Mouse (Mus musculus): ENCODE measurements around the gene Kcnh1.

The Kcnh1 gene

DNA sequence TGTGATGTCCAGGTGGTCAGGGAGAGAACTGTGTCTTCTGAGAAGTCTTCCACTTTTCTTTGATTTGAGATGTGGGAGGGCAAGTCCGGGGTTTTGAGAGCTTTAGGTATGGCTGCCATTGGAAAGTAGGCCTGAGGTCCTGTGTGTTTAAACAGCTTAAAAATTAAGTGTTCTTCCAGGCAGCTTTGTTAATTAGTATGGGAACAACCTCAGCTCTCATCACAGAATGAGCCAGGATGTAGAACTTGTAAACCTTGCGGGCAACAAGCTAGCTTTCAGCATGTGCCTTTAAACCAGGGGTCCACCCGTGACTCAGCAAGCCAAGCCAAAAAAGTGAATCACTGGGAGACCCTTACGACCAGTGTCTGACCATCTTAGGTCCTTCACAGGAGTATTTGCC is 214.6 kb downstream of the Kcnh1 start:
- no peak for DNase-seq (ENCODE audit: low spot score in 2 of 2)

DNA sequence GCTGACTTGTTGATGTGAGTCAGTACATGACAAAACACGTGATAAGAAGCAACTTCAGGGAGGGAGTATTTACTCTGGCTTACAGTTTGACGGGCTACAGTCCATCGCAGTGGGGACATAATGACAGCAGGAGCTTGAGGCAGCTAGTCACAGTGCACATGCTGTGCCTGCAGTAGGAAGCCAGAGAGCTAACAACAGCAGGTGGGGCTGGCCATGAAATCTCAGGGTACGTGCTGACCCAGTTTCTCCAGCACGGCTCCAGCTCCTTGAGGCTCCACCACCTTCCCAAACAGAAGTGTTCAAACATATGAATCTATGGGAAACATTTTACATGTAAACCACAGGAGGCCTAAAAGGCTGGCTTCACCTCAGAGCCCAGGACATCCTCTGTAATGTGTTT is 216.0 kb downstream of the Kcnh1 start:
- no peak for DNase-seq (ENCODE audit: low spot score in 2 of 2)

- no peak for DNase-seq (ENCODE audit: low spot score in 2 of 2)
Observed at GRCm38 (mm10) chr1:192415813-192416212, 225.2 kb downstream of the Kcnh1 start.

GRCm38 (mm10) chr1:192416241-192416821 is 225.8 kb downstream of the Kcnh1 start:
- no peak for DNase-seq (ENCODE audit: low spot score in 2 of 2)

DNA sequence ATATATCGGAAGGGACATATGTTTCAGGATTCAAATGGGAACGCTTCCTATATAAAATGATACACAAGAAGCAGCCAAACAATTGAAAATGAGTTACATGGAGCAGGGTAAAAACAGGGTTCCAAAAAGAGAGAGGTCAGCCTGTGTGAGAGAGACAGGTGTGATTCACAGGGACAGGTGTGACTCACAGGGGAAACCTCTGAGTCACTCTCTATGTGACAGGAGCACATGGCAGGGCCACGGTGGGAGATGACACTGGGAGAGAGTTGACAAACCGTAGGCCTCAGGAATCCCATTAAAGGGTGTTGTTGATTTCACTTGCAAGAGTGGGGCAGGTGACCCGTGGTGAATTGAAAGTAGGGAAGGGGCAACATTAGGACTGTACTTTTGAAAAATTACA is 228.6 kb downstream of the Kcnh1 start:
- DNase-seq (ENCODE audit: low spot score in 2 of 2), result no peak

GRCm38 (mm10) chr1:192421377-192422166 is 231.0 kb downstream of the Kcnh1 start:
- DNase-seq (ENCODE audit: low spot score in 2 of 2), result no peak

DNA sequence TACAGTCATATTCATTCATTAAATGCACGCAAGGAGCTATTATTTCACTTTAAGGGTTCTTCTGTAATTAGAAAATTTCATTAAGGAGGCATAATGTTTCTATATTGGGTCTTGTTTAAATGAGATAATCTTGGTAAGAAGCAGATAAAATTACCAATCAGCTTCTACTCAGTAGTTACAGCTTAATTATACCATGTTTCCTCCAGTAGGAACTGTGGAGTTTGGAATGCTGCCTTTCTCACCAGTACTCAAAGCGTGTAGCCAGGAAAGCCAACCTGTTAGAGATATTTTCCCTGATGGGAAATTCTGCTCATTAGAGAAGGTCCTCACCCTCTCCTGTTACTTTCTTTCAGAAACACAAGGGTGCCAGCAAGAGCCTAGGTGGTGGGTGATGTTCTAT is 240.8 kb downstream of the Kcnh1 start:
- no peak for DNase-seq (ENCODE audit: low spot score in 2 of 2)

DNA sequence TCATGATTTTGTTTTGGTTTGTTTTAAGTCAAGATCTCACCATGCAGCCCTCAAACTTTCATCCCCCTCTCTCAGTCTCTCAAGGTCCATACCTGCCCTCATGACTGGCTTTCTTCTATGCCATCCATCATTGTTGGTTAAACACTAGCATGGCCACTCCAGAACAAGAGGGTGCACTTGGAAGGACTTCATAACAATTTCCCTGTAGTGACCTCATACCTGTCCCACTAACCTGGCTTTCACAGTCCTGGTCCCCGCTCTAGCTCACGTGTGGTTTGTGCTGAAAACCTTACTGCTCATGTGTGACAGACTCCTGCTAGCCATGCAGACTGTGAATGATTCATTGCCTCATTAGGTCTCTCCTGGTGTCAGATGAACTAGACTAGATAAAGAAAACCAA is 244.9 kb downstream of the Kcnh1 start:
- no peak for DNase-seq (ENCODE audit: low spot score in 2 of 2)

DNA sequence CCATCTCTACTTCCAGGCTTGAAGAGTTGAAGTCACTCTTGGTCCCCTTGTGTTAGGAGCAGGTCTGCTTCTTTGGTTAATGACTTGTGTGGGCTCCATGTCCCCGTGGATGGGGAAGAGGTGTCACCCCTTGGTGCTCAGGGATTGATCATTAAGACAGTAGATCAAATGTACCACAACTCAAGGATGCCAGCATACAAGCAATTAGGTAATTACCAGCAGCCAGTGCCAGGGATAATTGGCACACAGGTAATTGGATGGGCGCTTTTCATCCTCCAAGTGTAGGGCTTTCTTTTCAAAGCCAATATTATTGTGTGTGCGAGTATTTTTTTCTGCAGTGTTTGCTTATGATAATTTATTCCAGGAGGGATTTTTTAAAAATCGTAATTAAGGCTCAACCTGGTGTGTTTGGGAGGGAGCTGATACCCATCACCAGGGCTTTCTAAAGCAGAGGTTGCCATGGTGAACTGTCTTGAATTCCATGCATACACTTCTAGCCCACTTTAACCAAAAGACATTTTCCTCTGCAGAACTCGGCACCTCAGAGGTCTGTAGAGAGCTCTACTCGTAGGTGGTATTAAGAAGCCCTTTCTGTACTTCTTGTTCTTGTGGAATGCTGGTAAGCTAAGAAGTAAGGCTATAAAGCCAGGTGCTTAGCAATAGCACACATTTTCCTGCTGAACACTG is 248.7 kb downstream of the Kcnh1 start:
- DNase-seq (ENCODE audit: low spot score in 2 of 2), result no peak

DNA sequence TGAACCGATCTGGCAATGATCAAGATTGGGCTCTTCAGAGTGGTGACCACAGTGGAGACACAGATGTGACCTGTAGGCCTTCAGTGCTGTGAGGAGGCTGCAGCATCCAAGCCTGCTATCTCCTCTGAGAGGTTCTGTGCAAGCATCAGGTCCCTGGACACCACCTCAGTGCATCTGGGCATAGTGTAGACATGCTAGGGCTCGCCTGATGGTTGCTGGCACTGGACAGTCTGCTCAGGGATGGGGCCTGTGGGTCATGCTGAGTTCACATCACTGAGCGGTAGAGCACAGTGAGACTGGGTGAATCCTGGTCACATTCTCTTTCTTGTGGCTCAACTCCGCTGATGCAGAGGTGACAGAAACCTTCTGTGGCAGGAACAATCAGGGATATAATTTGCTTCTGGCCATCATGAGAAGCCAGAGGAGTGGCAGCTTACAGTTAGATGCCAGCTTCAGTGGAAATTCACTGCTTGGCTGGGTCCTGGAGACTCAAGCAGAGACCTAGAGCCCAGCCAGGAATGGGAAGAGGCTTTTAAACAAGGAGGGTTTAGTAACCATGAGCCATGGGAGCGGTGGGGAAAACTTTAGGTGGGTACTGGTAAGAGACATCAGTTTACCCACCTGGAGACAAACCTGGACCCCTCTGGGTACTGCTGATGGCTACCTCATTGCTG is 252.3 kb downstream of the Kcnh1 start:
- DNase-seq (ENCODE audit: low spot score in 2 of 2), result no peak

- no peak for DNase-seq (ENCODE audit: low spot score in 2 of 2)
Observed at GRCm38 (mm10) chr1:192443998-192444657, 253.6 kb downstream of the Kcnh1 start.

DNA sequence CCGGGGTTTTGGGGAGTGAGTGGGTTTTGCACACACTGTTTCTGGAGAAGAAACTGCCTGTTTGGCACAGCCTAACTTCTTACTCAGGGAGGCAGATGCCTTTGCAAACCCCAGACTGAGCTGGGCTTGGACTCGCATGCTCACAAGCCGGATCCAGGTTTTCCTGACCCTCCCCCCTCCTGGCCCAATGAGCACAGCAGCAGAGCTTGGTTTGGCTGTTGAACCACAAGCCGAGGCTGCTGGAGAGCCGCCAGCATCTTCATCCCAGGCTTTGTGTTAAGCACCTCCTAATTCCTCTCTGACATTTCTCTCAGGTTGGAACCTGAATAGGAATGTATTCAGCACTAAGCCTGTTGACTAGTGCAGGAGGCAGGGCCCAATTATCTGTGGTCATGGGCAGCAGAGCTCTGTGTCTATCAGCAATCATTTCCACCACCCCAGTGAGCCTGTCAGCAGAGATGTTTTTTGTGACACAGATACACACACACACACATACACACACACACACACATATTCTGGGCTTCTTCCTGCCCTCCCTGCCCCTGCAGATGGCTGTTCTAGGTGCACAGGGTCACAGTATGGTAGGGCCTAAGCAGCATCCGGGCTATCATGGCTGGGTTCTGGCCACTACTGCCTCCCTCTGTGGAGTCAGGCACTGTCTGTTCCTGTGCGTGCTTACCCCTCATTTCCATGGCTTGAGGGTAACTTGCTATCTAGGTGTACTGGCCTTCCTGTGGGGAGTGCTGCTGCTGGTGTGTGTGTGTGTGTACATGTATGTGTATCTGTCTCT is 254.3 kb downstream of the Kcnh1 start:
- peak; percentile 11 to 32 for DNase-seq (ENCODE audit: low spot score in 2 of 2)

DNA sequence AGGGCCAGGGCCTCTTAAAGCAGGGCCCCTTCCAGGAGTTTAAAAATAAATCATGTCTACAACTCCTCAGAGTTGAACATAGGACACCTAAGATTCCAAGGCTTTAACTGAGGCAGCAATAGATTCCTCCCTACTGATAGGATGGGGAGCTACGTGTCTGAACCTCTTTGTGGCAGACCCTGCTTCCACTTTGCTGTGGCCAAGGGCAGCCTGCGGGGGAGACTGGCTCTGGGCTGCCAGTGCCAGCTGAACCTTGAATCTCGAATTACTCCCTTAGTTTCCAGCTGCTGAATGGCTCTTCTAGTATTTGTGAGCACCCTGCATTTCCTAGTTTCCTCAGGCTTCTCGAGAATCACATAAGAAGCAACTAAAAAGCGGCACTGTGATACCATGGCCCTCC is 255.6 kb downstream of the Kcnh1 start:
- DNase-seq (ENCODE audit: low spot score in 2 of 2), result no peak

DNA sequence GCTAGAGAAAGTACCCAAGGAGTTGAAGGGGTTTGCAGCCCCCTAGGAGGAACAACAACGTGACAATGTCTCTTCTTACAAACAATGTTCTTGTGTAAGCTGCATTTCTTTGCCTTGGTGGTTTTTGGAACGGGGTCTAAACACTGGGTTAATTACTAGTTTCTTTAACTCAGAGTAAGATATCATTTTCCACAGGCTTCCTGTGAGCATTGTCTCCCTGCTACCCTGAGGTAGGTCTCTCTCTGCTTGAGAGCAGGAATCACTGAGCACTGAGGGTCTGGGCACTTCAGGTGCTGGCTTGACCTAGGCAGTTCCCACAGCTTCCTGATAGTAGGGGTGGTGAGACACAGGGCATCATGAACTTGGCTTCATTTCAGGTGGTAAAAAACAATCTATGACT is 257.1 kb downstream of the Kcnh1 start:
- DNase-seq (ENCODE audit: low spot score in 2 of 2), result no peak

GRCm38 (mm10) chr1:192448512-192448911 is 257.9 kb downstream of the Kcnh1 start:
- DNase-seq (ENCODE audit: low spot score in 2 of 2), result no peak

DNA sequence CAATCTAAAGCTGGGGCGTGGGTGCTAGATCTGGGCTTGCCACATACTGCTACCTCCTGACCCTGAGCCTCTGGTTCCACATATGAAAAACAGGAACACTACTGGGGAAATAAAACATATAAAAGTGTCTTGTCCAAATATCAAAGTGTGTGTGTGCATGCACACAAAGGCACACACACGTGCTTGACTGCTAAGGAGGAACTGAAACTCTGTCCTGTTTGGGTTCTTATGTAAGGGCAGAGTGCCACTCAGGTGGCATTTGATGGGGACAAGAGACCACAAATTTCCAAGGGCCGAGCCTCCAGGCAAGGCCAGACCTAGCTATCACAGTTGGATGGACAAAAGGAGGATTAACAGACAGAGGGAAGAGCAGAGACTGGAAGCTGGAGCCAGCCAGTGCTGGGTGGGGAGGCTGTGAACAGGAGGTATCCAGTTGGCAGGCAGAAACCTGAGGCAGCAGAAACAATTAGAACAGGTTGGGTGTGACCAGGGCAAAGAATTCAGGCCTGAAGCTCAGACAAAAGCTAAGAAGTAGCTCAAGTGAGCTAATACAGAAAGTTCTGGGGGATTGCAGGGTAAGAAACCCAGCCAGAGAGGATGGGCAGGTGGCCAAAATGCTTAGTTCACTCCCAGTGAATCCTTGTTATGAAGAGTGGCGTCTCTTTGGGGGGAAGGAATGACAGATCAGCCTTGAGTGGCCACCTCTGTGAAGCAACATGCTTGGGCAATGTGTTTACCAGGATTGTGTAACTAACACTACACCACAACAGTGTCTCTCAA is 259.2 kb downstream of the Kcnh1 start:
- no peak for DNase-seq (ENCODE audit: low spot score in 2 of 2)

DNA sequence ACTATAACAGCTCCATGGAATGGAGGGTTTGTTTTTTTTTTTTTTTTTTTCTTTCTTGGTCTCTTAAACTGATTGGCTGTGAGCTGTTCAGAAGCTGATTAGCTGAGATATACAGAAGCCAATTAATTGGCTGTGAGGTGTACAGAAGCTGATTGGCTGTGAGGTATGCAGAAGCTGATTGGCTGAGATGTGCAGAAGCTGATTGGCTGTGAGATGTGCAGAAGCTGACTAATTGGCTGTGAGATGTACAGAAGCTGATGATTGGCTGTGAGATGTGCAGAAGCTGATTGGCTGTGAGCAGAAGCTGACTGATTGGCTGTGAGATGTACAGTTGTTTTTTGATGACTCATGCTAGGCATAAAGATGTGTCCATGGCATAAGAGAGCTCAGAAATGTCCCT is 259.9 kb downstream of the Kcnh1 start:
- DNase-seq (ENCODE audit: low spot score in 2 of 2), result no peak

DNA sequence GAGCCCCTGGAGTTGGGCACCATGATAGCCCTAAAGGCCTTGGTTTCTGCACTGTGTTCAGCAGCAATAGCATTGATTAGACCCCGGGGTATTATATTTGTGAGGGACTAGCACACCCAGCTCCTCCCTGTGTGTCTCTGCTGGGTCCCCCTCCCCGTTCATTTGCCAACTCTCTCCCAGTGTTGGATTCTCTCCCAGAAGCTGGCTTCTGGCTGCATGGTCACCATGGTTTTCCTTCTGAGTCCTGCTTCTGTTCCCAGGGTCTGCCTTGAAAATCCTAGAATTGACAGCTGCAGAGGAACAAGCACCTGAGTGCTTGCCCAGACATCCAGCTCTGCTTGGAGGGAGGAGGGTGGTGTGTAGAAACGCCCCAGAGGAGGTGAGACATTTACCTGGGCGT is 261.1 kb downstream of the Kcnh1 start:
- no peak for DNase-seq (ENCODE audit: low spot score in 2 of 2)

DNA sequence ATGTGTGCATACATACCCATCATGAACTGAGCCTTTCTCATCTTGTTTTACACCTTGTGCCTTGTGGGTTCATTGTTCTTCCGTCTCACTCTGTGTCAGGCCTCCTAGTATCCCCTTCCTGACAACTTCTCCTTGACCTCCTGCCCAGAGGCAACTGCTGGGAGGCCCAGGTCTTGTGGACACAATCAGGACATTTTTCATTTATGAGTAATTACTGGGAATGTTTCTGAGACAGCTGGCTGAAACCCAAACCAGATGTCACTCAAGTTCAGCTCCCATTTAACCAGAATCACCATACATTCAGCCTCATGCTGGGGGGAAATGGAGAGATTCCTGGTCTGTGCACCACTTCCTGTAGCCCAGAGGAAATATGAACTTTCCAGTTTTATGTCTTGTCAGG is 263.9 kb downstream of the Kcnh1 start:
- no peak for DNase-seq (ENCODE audit: low spot score in 2 of 2)

GRCm38 (mm10) chr1:192454981-192455380 is 264.4 kb downstream of the Kcnh1 start:
- no peak for DNase-seq (ENCODE audit: low spot score in 2 of 2)

Measured in heart, adult 9 months (tissue).